Mouse (Mus musculus): ENCODE measurements around the gene Inpp4b. TPM values are rescaled to one million over a fixed set of nuclear protein-coding genes. Genes with fewer than 3 reads are reported as not detected.

The Inpp4b gene
- total RNA-seq, 2 experiments from 2014 or later, result 4.1 to 8.0 TPM

- ATAC-seq (ENCODE audit: poor library complexity, severe bottlenecking), result no peak
Measured at GRCm38 (mm10) chr8:81572319-81573104, 230.2 kb downstream of the Inpp4b start.

- peak; percentile 84 for ATAC-seq (ENCODE audit: poor library complexity, severe bottlenecking)
Measured at GRCm38 (mm10) chr8:81575268-81575917, 233.0 kb downstream of the Inpp4b start.

- no peak for ATAC-seq (ENCODE audit: poor library complexity, severe bottlenecking)
Measured at GRCm38 (mm10) chr8:81578951-81579350, 236.6 kb downstream of the Inpp4b start.

- peak; percentile 34; the same call in 1 of the 2 replicates for ATAC-seq (ENCODE audit: poor library complexity, severe bottlenecking)
Measured at GRCm38 (mm10) chr8:81581817-81582437, 239.6 kb downstream of the Inpp4b start.

GRCm38 (mm10) chr8:81582906-81583305 lies 240.6 kb downstream of the Inpp4b start:
- ATAC-seq (ENCODE audit: poor library complexity, severe bottlenecking), result no peak

- peak; percentile 62; the same call in 1 of the 2 replicates for ATAC-seq (ENCODE audit: poor library complexity, severe bottlenecking)
Measured at GRCm38 (mm10) chr8:81586783-81587182, 244.4 kb downstream of the Inpp4b start.

GRCm38 (mm10) chr8:81594134-81594714 lies 251.9 kb downstream of the Inpp4b start:
- ATAC-seq (ENCODE audit: poor library complexity, severe bottlenecking), result no peak

GRCm38 (mm10) chr8:81599209-81599608 lies 256.9 kb downstream of the Inpp4b start:
- no peak for ATAC-seq (ENCODE audit: poor library complexity, severe bottlenecking)

GRCm38 (mm10) chr8:81601136-81601535 lies 258.8 kb downstream of the Inpp4b start:
- no peak for ATAC-seq (ENCODE audit: poor library complexity, severe bottlenecking)

- no peak for ATAC-seq (ENCODE audit: poor library complexity, severe bottlenecking)
Measured at GRCm38 (mm10) chr8:81608082-81608481, 265.7 kb downstream of the Inpp4b start.

GRCm38 (mm10) chr8:81609064-81609463 lies 266.7 kb downstream of the Inpp4b start:
- peak; percentile 46 for ATAC-seq (ENCODE audit: poor library complexity, severe bottlenecking)

- no peak for ATAC-seq (ENCODE audit: poor library complexity, severe bottlenecking)
Measured at GRCm38 (mm10) chr8:81612611-81613010, 270.3 kb downstream of the Inpp4b start.

GRCm38 (mm10) chr8:81614135-81614534 lies 271.8 kb downstream of the Inpp4b start:
- ATAC-seq (ENCODE audit: poor library complexity, severe bottlenecking), result no peak

- 0 out of 2 replicates have a peak, but pooled peaks have one; percentile 22 for ATAC-seq (ENCODE audit: poor library complexity, severe bottlenecking)
Measured at GRCm38 (mm10) chr8:81614605-81615004, 272.2 kb downstream of the Inpp4b start.

- ATAC-seq (ENCODE audit: poor library complexity, severe bottlenecking), result peak; percentile 22; the same call in 1 of the 2 replicates
Measured at GRCm38 (mm10) chr8:81615552-81615951, 273.2 kb downstream of the Inpp4b start.

GRCm38 (mm10) chr8:81618918-81619317 lies 276.6 kb downstream of the Inpp4b start:
- ATAC-seq (ENCODE audit: poor library complexity, severe bottlenecking), result no peak

- ATAC-seq (ENCODE audit: poor library complexity, severe bottlenecking), result no peak
Measured at GRCm38 (mm10) chr8:81635015-81635414, 292.7 kb downstream of the Inpp4b start.

- ATAC-seq (ENCODE audit: poor library complexity, severe bottlenecking), result no peak
Measured at GRCm38 (mm10) chr8:81635912-81636583, 293.7 kb downstream of the Inpp4b start.

- no peak for ATAC-seq (ENCODE audit: poor library complexity, severe bottlenecking)
Measured at GRCm38 (mm10) chr8:81638478-81638877, 296.1 kb downstream of the Inpp4b start.

GRCm38 (mm10) chr8:81639820-81640219 lies 297.5 kb downstream of the Inpp4b start:
- ATAC-seq (ENCODE audit: poor library complexity, severe bottlenecking), result no peak

GRCm38 (mm10) chr8:81643030-81643429 lies 300.7 kb downstream of the Inpp4b start:
- ATAC-seq (ENCODE audit: poor library complexity, severe bottlenecking), result no peak

Data from megakaryocyte, adult 5-6 weeks (primary cell).